Mouse (Mus musculus): ENCODE data around the gene Txndc5. TPM values are rescaled to one million over a fixed set of nuclear protein-coding genes. Genes with fewer than 3 reads are reported as not detected.

Txndc5 gene
- polyA plus RNA-seq (2016; fragmentation: Nextera tagmentation; extraction: Ambion mirVana), result 155 and 156 TPM in 2 replicates

GRCm38 (mm10) chr13:38528687-38529294 lies at the start of gene Txndc5:
Gene Txndc5, minus strand, starts transcription at chr13:38528824.
- Histone ChIP-seq H3K4me2 (replicated peaks) (peak within 1 kb of the TSS; percentile 86), H3K4me1 (peaks cover 19% of the 10 kb centered on the region), H3K4me3 (peak within 1 kb of the TSS; percentile 88), H3K27ac (peak within 1 kb of the TSS; percentile 80), H3K27me3 (no peaks in the 10 kb centered on the region; the same call in 1 of the 2 replicates), H3K36me3 (no peaks in the 10 kb centered on the region), H3K9ac (peak within 1 kb of the TSS; percentile 86), H3K9me3 (replicated peaks) (no peaks in the 10 kb centered on the region)
- WGBS, result 53% methylated on average over 9 of the region's 9 CpGs
- no peak for ATAC-seq (ENCODE audit: low FRiP score)

- H3K4me1 ChIP-seq, result no peaks in the 10 kb centered on the region
- no peak overlapping the region for H3K4me3 ChIP-seq
- no peak for ATAC-seq (ENCODE audit: low FRiP score)
- H3K4me2 ChIP-seq (replicated peaks), result no peak overlapping the region
- no peak overlapping the region for H3K9ac ChIP-seq
- no peak overlapping the region for H3K27ac ChIP-seq
- no peaks in the 10 kb centered on the region for H3K27me3 ChIP-seq
- peaks cover 8% of the 10 kb centered on the region; the same call in 1 of the 2 replicates for H3K9me3 ChIP-seq (replicated peaks)
- no peaks in the 10 kb centered on the region for H3K36me3 ChIP-seq
- 79% methylated on average over 3 of the region's 3 CpGs for WGBS
Measured at GRCm38 (mm10) chr13:38574668-38575067, 46.0 kb upstream of the Txndc5 start.

- Histone ChIP-seq H3K4me2 (replicated peaks) (no peak overlapping the region), H3K27ac (no peak overlapping the region), H3K9ac (no peak overlapping the region), H3K4me1 (no peaks in the 10 kb centered on the region), H3K36me3 (no peaks in the 10 kb centered on the region), H3K27me3 (no peaks in the 10 kb centered on the region), H3K4me3 (no peak overlapping the region), H3K9me3 (replicated peaks) (no peaks in the 10 kb centered on the region)
- no peak for ATAC-seq (ENCODE audit: low FRiP score)
- WGBS, result 88% methylated on average over 1 of the region's 1 CpGs
Measured at GRCm38 (mm10) chr13:38573281-38573680, 44.7 kb upstream of the Txndc5 start.

- no peak overlapping the region for H3K9ac ChIP-seq
- ATAC-seq (ENCODE audit: low FRiP score), result no peak
- H3K4me2 ChIP-seq (replicated peaks), result no peak overlapping the region
- H3K4me3 ChIP-seq, result no peak overlapping the region
- 78% methylated on average over 4 of the region's 4 CpGs for whole genome bisulfite sequencing
- no peaks in the 10 kb centered on the region for H3K4me1 ChIP-seq
- H3K36me3 ChIP-seq, result no peaks in the 10 kb centered on the region
- H3K27ac ChIP-seq, result no peak overlapping the region
- no peaks in the 10 kb centered on the region for H3K27me3 ChIP-seq
- peaks cover 4% of the 10 kb centered on the region; the same call in 1 of the 2 replicates for H3K9me3 ChIP-seq (replicated peaks)
Measured at GRCm38 (mm10) chr13:38565245-38565644, 36.6 kb upstream of the Txndc5 start.

- H3K9ac ChIP-seq, result no peak overlapping the region
- H3K27ac ChIP-seq, result no peak overlapping the region
- H3K36me3 ChIP-seq, result no peaks in the 10 kb centered on the region
- H3K4me2 ChIP-seq (replicated peaks), result no peak overlapping the region
- 79% methylated on average over 11 of the region's 11 CpGs for WGBS
- no peaks in the 10 kb centered on the region for H3K9me3 ChIP-seq (replicated peaks)
- no peaks in the 10 kb centered on the region for H3K27me3 ChIP-seq
- no peak overlapping the region for H3K4me3 ChIP-seq
- no peak for ATAC-seq (ENCODE audit: low FRiP score)
- H3K4me1 ChIP-seq, result no peaks in the 10 kb centered on the region
Measured at GRCm38 (mm10) chr13:38554611-38555010, 26.0 kb upstream of the Txndc5 start.

GRCm38 (mm10) chr13:38554210-38554609 lies 25.6 kb upstream of the Txndc5 start:
- H3K4me1 ChIP-seq, result no peaks in the 10 kb centered on the region
- no peaks in the 10 kb centered on the region for H3K27me3 ChIP-seq
- ATAC-seq (ENCODE audit: low FRiP score), result no peak
- H3K27ac ChIP-seq, result no peak overlapping the region
- no peaks in the 10 kb centered on the region for H3K36me3 ChIP-seq
- H3K9me3 ChIP-seq (replicated peaks), result no peaks in the 10 kb centered on the region
- no peak overlapping the region for H3K9ac ChIP-seq
- H3K4me2 ChIP-seq (replicated peaks), result no peak overlapping the region
- H3K4me3 ChIP-seq, result no peak overlapping the region
- 82% methylated on average over 3 of the region's 3 CpGs for WGBS

- H3K4me2 ChIP-seq (replicated peaks), result no peak overlapping the region
- H3K9me3 ChIP-seq (replicated peaks), result no peaks in the 10 kb centered on the region
- no peaks in the 10 kb centered on the region for H3K36me3 ChIP-seq
- WGBS, result 79% methylated on average over 5 of the region's 5 CpGs
- no peaks in the 10 kb centered on the region for H3K27me3 ChIP-seq
- no peak overlapping the region for H3K9ac ChIP-seq
- H3K4me1 ChIP-seq, result no peaks in the 10 kb centered on the region
- no peak overlapping the region for H3K4me3 ChIP-seq
- H3K27ac ChIP-seq, result no peak overlapping the region
- ATAC-seq (ENCODE audit: low FRiP score), result no peak
Measured at GRCm38 (mm10) chr13:38548681-38549080, 20.1 kb upstream of the Txndc5 start.

- Histone ChIP-seq H3K27ac (no peak overlapping the region), H3K36me3 (no peaks in the 10 kb centered on the region), H3K4me3 (no peak overlapping the region), H3K27me3 (no peaks in the 10 kb centered on the region), H3K4me2 (replicated peaks) (no peak overlapping the region), H3K9me3 (replicated peaks) (no peaks in the 10 kb centered on the region), H3K4me1 (no peaks in the 10 kb centered on the region), H3K9ac (no peak overlapping the region)
- WGBS, result 94% methylated on average over 5 of the region's 5 CpGs
- ATAC-seq (ENCODE audit: low FRiP score), result no peak
Measured at GRCm38 (mm10) chr13:38547717-38548116, 19.1 kb upstream of the Txndc5 start.

- Histone ChIP-seq H3K36me3 (no peaks in the 10 kb centered on the region), H3K4me3 (no peak overlapping the region), H3K4me2 (replicated peaks) (no peak overlapping the region), H3K9ac (no peak overlapping the region), H3K4me1 (no peaks in the 10 kb centered on the region), H3K27me3 (no peaks in the 10 kb centered on the region), H3K27ac (no peak overlapping the region), H3K9me3 (replicated peaks) (no peaks in the 10 kb centered on the region)
- ATAC-seq (ENCODE audit: low FRiP score), result no peak
- WGBS, result 87% methylated on average over 4 of the region's 4 CpGs
Measured at GRCm38 (mm10) chr13:38546754-38547153, 18.1 kb upstream of the Txndc5 start.

- H3K4me3 ChIP-seq, result no peak overlapping the region
- 76% methylated on average over 3 of the region's 3 CpGs for WGBS
- no peak for ATAC-seq (ENCODE audit: low FRiP score)
- no peaks in the 10 kb centered on the region for H3K4me1 ChIP-seq
- H3K4me2 ChIP-seq (replicated peaks), result no peak overlapping the region
- H3K9ac ChIP-seq, result no peak overlapping the region
- no peaks in the 10 kb centered on the region for H3K27me3 ChIP-seq
- H3K27ac ChIP-seq, result no peak overlapping the region
- no peaks in the 10 kb centered on the region for H3K9me3 ChIP-seq (replicated peaks)
- H3K36me3 ChIP-seq, result no peaks in the 10 kb centered on the region
Measured at GRCm38 (mm10) chr13:38545460-38545859, 16.8 kb upstream of the Txndc5 start.

GRCm38 (mm10) chr13:38544769-38545445 lies 16.3 kb upstream of the Txndc5 start:
- H3K4me1 ChIP-seq, result no peaks in the 10 kb centered on the region
- H3K36me3 ChIP-seq, result no peaks in the 10 kb centered on the region
- no peaks in the 10 kb centered on the region for H3K9me3 ChIP-seq (replicated peaks)
- 87% methylated on average over 8 of the region's 8 CpGs for WGBS
- H3K27me3 ChIP-seq, result no peaks in the 10 kb centered on the region
- no peak overlapping the region for H3K9ac ChIP-seq
- H3K4me2 ChIP-seq (replicated peaks), result no peak overlapping the region
- no peak for ATAC-seq (ENCODE audit: low FRiP score)
- H3K27ac ChIP-seq, result no peak overlapping the region
- H3K4me3 ChIP-seq, result no peak overlapping the region

- Histone ChIP-seq H3K36me3 (no peaks in the 10 kb centered on the region), H3K4me2 (replicated peaks) (no peak overlapping the region), H3K4me3 (no peak overlapping the region), H3K9me3 (replicated peaks) (no peaks in the 10 kb centered on the region), H3K4me1 (no peaks in the 10 kb centered on the region), H3K9ac (no peak overlapping the region), H3K27me3 (no peaks in the 10 kb centered on the region), H3K27ac (no peak overlapping the region)
- WGBS, result 81% methylated on average over 8 of the region's 8 CpGs
- ATAC-seq (ENCODE audit: low FRiP score), result no peak
Measured at GRCm38 (mm10) chr13:38543455-38544125, 15.0 kb upstream of the Txndc5 start.
